Mouse (Mus musculus) C3H10T1/2 (cell line): ENCODE measurements around the gene Chrnd. TPM values are rescaled to one million over a fixed set of nuclear protein-coding genes. Genes with fewer than 3 reads are reported as not detected.

Source experiments
- polyA plus RNA-seq, 2 experiments: library from polyadenylated mRNA; unstranded; fragments of >200 nt; fragmentation: generic; extraction: Trizol; gene quantifications; one replicate each; pipeline ENCODE4 v1.2.1; 2012; ENCODE audit warnings: missing spikeins in 2 of 2

The Chrnd gene
- polyA plus RNA-seq, result under 1 TPM in 1 of 2 experiments, not detected in 1; 0.09 TPM

GRCm38 (mm10) chr1:87190429-87190828, at the start of gene Chrnd:
Gene Chrnd, plus strand, starts transcription at chr1:87190607.

GRCm38 (mm10) chr1:87156199-87156587, 34.2 kb upstream of the Chrnd start, which contains the start of gene Ecel1:
Gene Ecel1, minus strand, starts transcription at chr1:87156521.

GRCm38 (mm10) chr1:87183013-87183412, 7.4 kb upstream of the Chrnd start, which contains the start of gene Prss56:
Gene Prss56, plus strand, starts transcription at chr1:87183313.

GRCm38 (mm10) chr1:87204465-87204864, 14.1 kb downstream of the Chrnd start, which contains the start of gene Chrng:
Gene Chrng, plus strand, starts transcription at chr1:87204657.

GRCm38 (mm10) chr1:87213735-87214704, 23.6 kb downstream of the Chrnd start, which contains the start of gene Eif4e2:
Gene Eif4e2, plus strand, starts transcription at chr1:87213914.

Other genes with a start within 250 kb of the Chrnd start
- gene Alppl2, start 100.7 kb upstream of the Chrnd start, polyA plus RNA-seq, result not detected
- gene Alpi, start 89.0 kb upstream of the Chrnd start, polyA plus RNA-seq, result not detected
- not detected for gene Akp3, start 65.6 kb upstream of the Chrnd start, polyA plus RNA-seq
- gene Ecel1, start 34.1 kb upstream of the Chrnd start, polyA plus RNA-seq, result not detected
- under 1 TPM in 1 of 2 experiments, not detected in 1; 0.04 TPM for gene Prss56, start 7.3 kb upstream of the Chrnd start, polyA plus RNA-seq
- gene Chrng, start 14.1 kb downstream of the Chrnd start, polyA plus RNA-seq, result under 1 TPM; 0.01 to 0.05 TPM
- gene Eif4e2, start 23.3 kb downstream of the Chrnd start, polyA plus RNA-seq, result 100 to 1,000 TPM; 111 to 154 TPM
- 10 to 100 TPM in 1 of 2 experiments, under 1 TPM in 1; 0.26 to 16.0 TPM for gene Efhd1, start 73.8 kb downstream of the Chrnd start, polyA plus RNA-seq
- 10 to 100 TPM in 1 of 2 experiments, 1 to 10 TPM in 1; 2.0 to 19.0 TPM for gene Gigyf2, start 136.4 kb downstream of the Chrnd start, polyA plus RNA-seq
- under 1 TPM in 1 of 2 experiments, not detected in 1; 0.11 TPM for gene Kcnj13, start 204.1 kb downstream of the Chrnd start, polyA plus RNA-seq